In the genomic region with DNA sequence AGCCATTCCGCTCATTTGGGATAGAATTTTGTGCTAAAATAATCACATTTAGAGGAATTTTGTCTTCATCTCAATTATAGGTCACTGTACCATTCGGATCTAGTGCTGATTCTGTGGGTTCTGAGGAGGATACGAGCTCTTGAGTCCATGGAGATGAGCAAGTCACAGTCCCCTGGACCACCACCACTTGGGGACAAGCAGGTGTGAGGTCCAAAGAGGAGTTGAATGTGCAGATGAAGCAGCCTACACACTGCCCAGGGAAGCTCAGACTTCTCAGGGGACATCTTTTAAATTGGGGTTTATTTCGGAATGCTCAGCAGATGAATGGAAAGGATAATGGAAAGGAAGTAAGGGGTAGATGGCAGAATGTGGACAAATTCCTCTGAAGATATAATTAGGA, we compare ENCODE assay signal across 16 mouse cellular contexts.
"Had no signal": no experiment of that assay in that cellular context is flagged by ENCODE, and none has a peak within 500 bp of the region (broad histone marks: within the 10 kb centered on the region; RNA-seq: fewer than 3 reads in every experiment).

No protein-coding gene starts in this region.

- DNase-seq: retina, postnatal 1 day; right cerebral cortex, adult 18-20 months; right cerebral cortex, postnatal 14 days; right cerebral cortex, postnatal 25 days; right cerebral cortex, postnatal 4 days; spleen, adult 18-20 months; thymus, adult 18-20 months; thymus, adult 2 months; thymus, postnatal 14 days; thymus, postnatal 25 days; thymus, postnatal 36 days; thymus, postnatal 4 days had no signal

- H3K27ac ChIP-seq: neural tube, embryonic 13.5 days; neural tube, embryonic 15.5 days; stomach, embryonic 15.5 days; stomach, postnatal 0 days had no signal

- H3K4me2 ChIP-seq: neural tube, embryonic 13.5 days; neural tube, embryonic 15.5 days; stomach, embryonic 15.5 days had no signal

- H3K4me1 ChIP-seq: neural tube, embryonic 13.5 days; neural tube, embryonic 15.5 days; stomach, embryonic 15.5 days had no signal

- H3K9ac ChIP-seq: neural tube, embryonic 13.5 days; neural tube, embryonic 15.5 days; stomach, embryonic 15.5 days had no signal

- H3K27me3 ChIP-seq: neural tube, embryonic 13.5 days; neural tube, embryonic 15.5 days; stomach, embryonic 15.5 days had no signal

- H3K9me3 ChIP-seq: neural tube, embryonic 13.5 days; neural tube, embryonic 15.5 days; stomach, embryonic 15.5 days had no signal

- H3K4me3 ChIP-seq: neural tube, embryonic 13.5 days; neural tube, embryonic 15.5 days; stomach, embryonic 15.5 days had no signal
